Mouse (Mus musculus): Measurements from ENCODE around the gene Scml4. TPM values are rescaled to one million over a fixed set of nuclear protein-coding genes. Genes with fewer than 3 reads are reported as not detected.

Gene Scml4
- total RNA-seq, 2 experiments from 2014 or later: 0.59 to 1.1 TPM

- DNase-seq (ENCODE audit: low spot score): no peak
Observed at GRCm38 (mm10) chr10:42991018-42991417, 130.8 kb downstream of the Scml4 start.

DNA sequence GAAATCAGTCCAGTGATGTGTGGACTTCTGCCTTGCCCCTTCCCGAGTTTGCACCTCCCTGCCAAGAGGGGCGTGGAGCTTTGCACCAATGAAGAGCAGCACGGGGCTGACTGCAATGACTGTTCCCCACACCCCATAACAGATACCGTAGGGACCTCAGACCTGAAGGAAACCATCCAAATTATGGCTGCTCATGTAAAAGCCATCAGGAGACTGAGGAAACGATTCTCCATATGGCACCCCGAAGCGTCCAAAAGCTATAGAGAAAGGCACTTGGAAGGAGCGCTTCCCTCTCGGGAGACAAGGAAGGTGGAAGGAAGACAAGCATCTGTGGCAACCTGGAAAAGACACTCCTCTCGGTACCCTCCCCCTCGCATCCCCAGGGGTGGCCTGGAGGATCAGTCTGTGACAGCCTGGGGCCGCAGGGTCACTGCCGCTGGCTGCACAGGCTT, 134.2 kb downstream of the Scml4 start:
- DNase-seq (ENCODE audit: low spot score): peak; percentile 61

DNA sequence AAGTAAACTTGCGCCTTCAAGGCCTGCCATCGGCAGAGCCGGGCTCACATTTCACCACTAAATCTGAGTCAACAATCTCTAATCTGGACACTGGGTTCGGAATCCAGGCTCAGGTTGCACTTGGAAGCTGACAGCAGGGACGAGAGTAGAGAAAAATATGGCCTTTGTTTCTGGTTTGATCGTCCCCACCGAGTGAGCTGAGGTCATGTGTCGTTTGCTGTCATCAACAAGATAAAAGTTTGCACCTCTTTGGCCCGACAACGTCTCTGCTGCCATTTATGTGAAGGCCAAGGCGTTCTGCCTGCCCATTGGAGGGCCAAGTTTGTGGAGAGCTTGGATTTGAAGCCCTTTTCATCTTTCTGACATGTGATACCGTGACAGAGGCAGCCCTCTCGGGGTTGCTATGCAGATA, 135.3 kb downstream of the Scml4 start:
- DNase-seq (ENCODE audit: low spot score): peak; percentile 53

- DNase-seq (ENCODE audit: low spot score): no peak
Observed at GRCm38 (mm10) chr10:42997278-42997677, 137.1 kb downstream of the Scml4 start.

- no peak for DNase-seq (ENCODE audit: low spot score)
Observed at GRCm38 (mm10) chr10:42999324-42999723, 139.2 kb downstream of the Scml4 start.

- DNase-seq (ENCODE audit: low spot score): no peak
Observed at GRCm38 (mm10) chr10:43001433-43001832, 141.3 kb downstream of the Scml4 start.

- DNase-seq (ENCODE audit: low spot score): no peak
Observed at GRCm38 (mm10) chr10:43002066-43002678, 142.0 kb downstream of the Scml4 start.

- DNase-seq (ENCODE audit: low spot score): no peak
Observed at GRCm38 (mm10) chr10:43002721-43003465, 142.7 kb downstream of the Scml4 start.

DNA sequence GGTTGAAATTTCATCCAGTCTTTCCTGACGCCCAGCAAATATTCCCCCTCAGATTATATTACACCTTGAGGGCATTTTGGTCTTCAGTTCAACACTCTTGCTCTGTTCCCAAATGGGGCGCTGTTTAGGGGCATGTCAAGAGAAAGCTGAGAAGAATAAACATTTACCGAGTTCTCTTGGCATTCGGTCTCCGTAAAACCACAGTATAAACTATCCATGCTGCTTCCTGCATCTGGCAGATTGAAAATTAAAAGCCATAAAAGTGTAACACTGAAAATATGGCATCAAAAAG, 143.2 kb downstream of the Scml4 start:
- no peak for DNase-seq (ENCODE audit: low spot score)

DNA sequence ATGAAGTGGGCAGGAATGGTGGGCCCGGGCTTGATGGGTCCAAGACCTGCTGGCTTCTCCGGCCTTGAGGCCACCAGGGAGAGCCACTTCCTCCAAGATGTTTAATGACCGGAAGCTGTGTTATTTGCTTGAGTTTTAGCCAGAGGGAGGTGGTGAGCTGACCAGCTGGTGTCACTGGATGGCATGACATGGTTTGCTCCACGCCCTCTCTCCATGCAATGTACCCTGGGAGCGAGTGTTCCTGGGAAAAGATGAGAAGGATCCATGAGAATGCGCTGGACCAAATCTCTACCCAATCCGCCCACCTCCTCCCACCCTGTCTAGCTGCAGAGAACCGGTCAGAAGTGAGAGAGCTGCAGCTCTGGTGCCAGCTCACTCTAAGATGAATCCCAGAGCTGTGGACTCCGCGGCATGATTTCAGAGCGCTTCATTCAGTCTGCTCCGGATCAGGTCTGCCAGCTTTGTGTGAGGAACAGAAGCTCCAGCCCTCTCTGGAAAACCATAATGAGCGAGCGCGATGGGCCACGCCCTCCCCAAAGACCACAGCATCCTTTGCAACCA, 144.1 kb downstream of the Scml4 start:
- no peak for DNase-seq (ENCODE audit: low spot score)

DNA sequence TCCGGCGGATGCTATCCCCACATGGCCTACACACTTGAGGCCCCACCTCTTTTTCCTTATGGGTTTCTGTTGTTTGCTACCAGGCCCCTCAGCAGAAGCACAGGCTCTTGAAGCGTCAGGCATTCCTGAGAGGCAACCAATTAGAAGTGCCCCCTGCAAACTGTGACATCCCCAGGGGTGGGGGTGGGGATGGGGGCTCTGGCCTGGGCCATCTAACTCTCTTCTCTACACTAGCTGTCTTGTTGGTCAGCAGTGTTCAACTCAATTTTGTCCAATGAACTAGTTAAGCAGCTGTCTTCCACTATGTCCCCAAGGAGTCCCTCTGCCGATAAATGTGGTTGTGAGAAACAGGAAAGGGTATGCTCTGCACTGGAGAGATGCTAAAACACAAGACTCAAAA, 144.9 kb downstream of the Scml4 start:
- DNase-seq (ENCODE audit: low spot score): no peak

- no peak for DNase-seq (ENCODE audit: low spot score)
Observed at GRCm38 (mm10) chr10:43005677-43006076, 145.5 kb downstream of the Scml4 start.

DNA sequence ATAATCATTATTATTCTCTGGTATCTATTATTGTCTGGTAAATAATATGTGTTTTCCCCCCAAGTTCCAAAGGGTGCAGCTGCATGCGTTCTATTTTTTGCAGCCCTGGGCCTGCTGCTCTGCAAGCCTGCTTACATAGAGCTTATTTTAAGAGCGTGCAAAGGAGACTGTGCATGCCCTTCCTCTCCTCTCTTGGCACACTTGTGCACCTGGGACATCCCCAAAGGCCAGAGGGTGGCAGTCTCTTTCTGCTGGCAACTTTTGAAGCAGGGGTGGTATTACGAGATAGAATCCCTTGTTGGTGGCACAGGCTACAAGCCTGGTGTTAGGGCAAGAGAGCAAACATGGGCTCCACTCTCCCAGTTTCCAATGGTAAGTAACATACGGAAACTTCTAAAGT, 146.4 kb downstream of the Scml4 start:
- DNase-seq (ENCODE audit: low spot score): peak; percentile 74

- no peak for DNase-seq (ENCODE audit: low spot score)
Observed at GRCm38 (mm10) chr10:43008116-43008515, 147.9 kb downstream of the Scml4 start.

Other genes with a start within 250 kb of the Scml4 start
- gene Sec63, start 98.9 kb upstream of the Scml4 start, total RNA-seq (2021): 10 to 100 TPM; 26.9 to 27.7 TPM